Mouse (Mus musculus) adipocyte (in vitro differentiated cells): Measurements from ENCODE around the gene Ap1ar.
A peak's percentile ranks its signal among the peaks of the same experiment; 100 is the strongest.

ENCODE experiments used
- DNase-seq: peaks from one replicate; pipeline ENCODE4 v3.0.0-alpha.2; 2016; ENCODE audit warnings: low spot score

The Ap1ar gene

GRCm38 (mm10) chr3:127837154-127837865, at the start of gene Ap1ar:
Gene Ap1ar (minus strand): TSS chr3:127837523.
- peak; percentile 97 for DNase-seq

GRCm38 (mm10) chr3:127881684-127882083, 44.4 kb upstream of the Ap1ar start:
- no peak for DNase-seq

GRCm38 (mm10) chr3:127879968-127880367, 42.6 kb upstream of the Ap1ar start:
- DNase-seq = no peak

- DNase-seq = no peak
These were observed 38.2 kb upstream of the Ap1ar start for GRCm38 (mm10) chr3:127875509-127875908.

GRCm38 (mm10) chr3:127875059-127875458, 37.7 kb upstream of the Ap1ar start:
- DNase-seq = no peak

GRCm38 (mm10) chr3:127874254-127874883, 37.0 kb upstream of the Ap1ar start:
- DNase-seq = peak; percentile 52

GRCm38 (mm10) chr3:127871575-127871974, 34.3 kb upstream of the Ap1ar start:
- no peak for DNase-seq

GRCm38 (mm10) chr3:127868880-127869279, 31.6 kb upstream of the Ap1ar start:
- no peak for DNase-seq

GRCm38 (mm10) chr3:127868046-127868758, 30.9 kb upstream of the Ap1ar start:
- DNase-seq = no peak

- peak; percentile 69 for DNase-seq
These were observed 26.9 kb upstream of the Ap1ar start for GRCm38 (mm10) chr3:127864242-127864641.

GRCm38 (mm10) chr3:127863571-127863970, 26.2 kb upstream of the Ap1ar start:
- DNase-seq = peak; percentile 52

- no peak for DNase-seq
These were observed 25.2 kb upstream of the Ap1ar start for GRCm38 (mm10) chr3:127862479-127862878.

- DNase-seq = no peak
These were observed 24.0 kb upstream of the Ap1ar start for GRCm38 (mm10) chr3:127861340-127861739.

GRCm38 (mm10) chr3:127853431-127854206, 16.3 kb upstream of the Ap1ar start:
- peak; percentile 90 for DNase-seq

- no peak for DNase-seq
These were observed 15.4 kb upstream of the Ap1ar start for GRCm38 (mm10) chr3:127852722-127853121.

- DNase-seq = no peak
These were observed 13.7 kb upstream of the Ap1ar start for GRCm38 (mm10) chr3:127850776-127851646.

GRCm38 (mm10) chr3:127849922-127850321, 12.6 kb upstream of the Ap1ar start:
- no peak for DNase-seq

- peak; percentile 93 for DNase-seq
These were observed 10.9 kb upstream of the Ap1ar start for GRCm38 (mm10) chr3:127848088-127848808.

GRCm38 (mm10) chr3:127843941-127844327, 6.6 kb upstream of the Ap1ar start:
- no peak for DNase-seq

GRCm38 (mm10) chr3:127843324-127843940, 6.1 kb upstream of the Ap1ar start:
- DNase-seq = no peak
